Mouse (Mus musculus) spleen, adult 2 months (tissue): ENCODE measurements around the gene Edem2.

Experiments used
- CTCF ChIP-seq: fragments of 200-500 bp; IDR thresholded peaks from 2 replicates; pipeline ENCODE4 v1.5.1; 2011; ENCODE audit warnings: mild to moderate bottlenecking, inconsistent platforms; ENCODE audit not compliant: insufficient read depth, insufficient read length, insufficient replicate concordance; ENCODE audit errors: extremely low read depth
- POLR2A ChIP-seq: fragments of 200-500 bp; IDR thresholded peaks from 2 replicates; pipeline ENCODE4 v1.6.1; 2011; ENCODE audit warnings: low read depth, low read length, inconsistent platforms

DNA sequence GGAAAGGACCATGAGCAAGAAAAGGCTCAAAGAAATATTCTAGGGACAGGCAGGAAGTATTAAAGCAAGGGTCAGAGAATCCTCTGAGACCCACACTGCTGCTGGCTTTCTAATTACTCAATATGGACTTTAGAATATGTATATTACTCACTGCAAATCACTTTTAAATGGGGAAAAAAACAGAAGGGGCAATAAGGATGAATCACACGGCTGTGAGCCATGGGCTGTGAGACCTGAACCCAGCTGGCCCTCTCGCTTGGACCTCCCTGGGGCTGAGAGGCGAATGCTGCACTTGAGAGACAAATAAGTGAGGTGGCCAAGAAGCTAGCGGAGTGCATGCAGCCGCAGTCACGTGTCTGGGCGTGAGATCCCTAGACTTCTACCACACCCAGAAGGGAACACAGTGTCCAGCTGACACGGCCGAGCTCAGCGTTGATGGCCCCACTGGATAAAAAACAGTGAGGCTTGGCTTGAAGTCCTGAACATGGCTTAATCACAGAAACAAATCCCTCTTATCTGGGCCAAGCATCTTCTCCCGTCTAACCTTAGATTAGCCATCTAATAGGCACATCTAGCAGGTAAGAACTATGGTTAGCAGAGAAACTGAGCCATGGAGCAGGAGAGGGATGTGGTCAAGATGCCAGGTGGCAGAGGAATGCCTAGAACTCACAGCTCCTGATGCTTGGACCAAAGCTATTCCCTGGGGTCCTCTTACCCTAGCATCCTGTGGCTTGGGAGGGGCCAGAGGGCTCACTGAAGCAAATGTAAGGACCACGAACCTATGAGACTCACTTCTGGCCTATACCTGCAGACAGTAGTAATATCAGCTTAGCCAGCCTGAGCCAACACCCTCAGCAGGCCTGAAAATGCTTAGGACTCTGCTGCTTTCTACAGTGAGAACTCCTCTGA, 11.9 kb downstream of the Edem2 start:
- TF ChIP-seq CTCF, result no peak
- TF ChIP-seq POLR2A, result no peak
